Mouse (Mus musculus) embryonic facial prominence, embryonic 10.5 days (tissue): ENCODE measurements around the gene Ddx5. TPM values are rescaled to one million over a fixed set of nuclear protein-coding genes. Genes with fewer than 3 reads are reported as not detected.

Experiments used
- DNase-seq: peaks from one replicate; pipeline ENCODE4 v3.0.0-alpha.2; 2017; ENCODE audit warnings: low spot score
- H3K27ac ChIP-seq: fragments of 300-500 bp; sonication (generic); replicated peaks from 2 replicates; pipeline ENCODE4 v1.5.1; 2016; ENCODE audit warnings: mild to moderate bottlenecking
- H3K27me3 ChIP-seq: fragments of 300-500 bp; sonication (generic); replicated peaks from 2 replicates; pipeline ENCODE4 v1.6.1; 2016; ENCODE audit warnings: low read depth, mild to moderate bottlenecking; ENCODE audit not compliant: poor library complexity, severe bottlenecking
- H3K36me3 ChIP-seq: fragments of 300-500 bp; sonication (generic); replicated peaks from 2 replicates; pipeline ENCODE4 v1.6.1; 2016; ENCODE audit warnings: mild to moderate bottlenecking, moderate library complexity
- H3K4me1 ChIP-seq: fragments of 300-500 bp; sonication (generic); 2 replicates; pipeline ENCODE4 v1.6.1; 2016
- H3K4me3 ChIP-seq: fragments of 300-500 bp; sonication (generic); 2 replicates; pipeline ENCODE4 v1.5.1; 2016; ENCODE audit warnings: mild to moderate bottlenecking, moderate library complexity
- H3K9me3 ChIP-seq: fragments of 300-500 bp; sonication (generic); 2 replicates; pipeline ENCODE4 v1.6.1; 2016; ENCODE audit warnings: mild to moderate bottlenecking
- WGBS: fragments of 180-500 bp; shearing (Covaris S2); methylation state at CpG from one replicate; pipeline ENCODE4 v1.1.7; 2016; 5-methylcytosine and 5-hydroxymethylcytosine counted together
- polyA plus RNA-seq: library from polyadenylated mRNA; unstranded; fragments of >200 nt; fragmentation: Nextera tagmentation; extraction: Ambion mirVana; gene quantifications from 2 replicates; pipeline ENCODE4 v1.2.1, GENCODE M21; 2016

Ddx5 gene
- polyA plus RNA-seq, result 312 and 326 TPM in 2 replicates

GRCm38 (mm10) chr11:106788775-106789459 lies at the start of gene Ddx5, which contains the start of gene Cep95:
Gene Ddx5 (minus strand): TSS chr11:106789185.
Gene Cep95 (plus strand): TSS chr11:106789252.
- peak; percentile 98 for DNase-seq
- Histone ChIP-seq H3K9me3 (no peaks in the 10 kb centered on the region), H3K36me3 (peaks cover 62% of the 10 kb centered on the region), H3K4me3 (peak within 1 kb of the TSS; percentile 80), H3K27me3 (no peaks in the 10 kb centered on the region), H3K27ac (peak within 1 kb of the TSS; percentile 100), H3K4me1 (peaks cover 21% of the 10 kb centered on the region)
- under 1% methylated on average over 58 of the region's 58 CpGs for WGBS

- no peak for DNase-seq
- 96% methylated on average over 7 of the region's 7 CpGs for WGBS
- Histone ChIP-seq H3K4me3 (no peak overlapping the region), H3K27me3 (no peaks in the 10 kb centered on the region), H3K9me3 (no peaks in the 10 kb centered on the region), H3K27ac (no peak overlapping the region), H3K4me1 (no peaks in the 10 kb centered on the region), H3K36me3 (peaks cover 95% of the 10 kb centered on the region)
These were observed 39.1 kb upstream of the Ddx5 start for GRCm38 (mm10) chr11:106828079-106828478.

GRCm38 (mm10) chr11:106824403-106824802 lies 35.4 kb upstream of the Ddx5 start:
- 93% methylated on average over 10 of the region's 10 CpGs for WGBS
- no peaks in the 10 kb centered on the region for H3K27me3 ChIP-seq
- H3K36me3 ChIP-seq, result peaks cover 97% of the 10 kb centered on the region
- DNase-seq, result no peak
- H3K4me3 ChIP-seq, result no peak overlapping the region
- no peak overlapping the region for H3K27ac ChIP-seq
- H3K4me1 ChIP-seq, result no peaks in the 10 kb centered on the region
- H3K9me3 ChIP-seq, result no peaks in the 10 kb centered on the region

GRCm38 (mm10) chr11:106823741-106824140 lies 34.8 kb upstream of the Ddx5 start:
- no peak overlapping the region for H3K4me3 ChIP-seq
- H3K27ac ChIP-seq, result no peak overlapping the region
- H3K4me1 ChIP-seq, result no peaks in the 10 kb centered on the region
- no peak for DNase-seq
- H3K36me3 ChIP-seq, result peaks cover 98% of the 10 kb centered on the region
- no peaks in the 10 kb centered on the region for H3K27me3 ChIP-seq
- WGBS, result 93% methylated on average over 8 of the region's 8 CpGs
- H3K9me3 ChIP-seq, result no peaks in the 10 kb centered on the region

GRCm38 (mm10) chr11:106822911-106823310 lies 33.9 kb upstream of the Ddx5 start:
- Histone ChIP-seq H3K27ac (no peak overlapping the region), H3K36me3 (peaks cover 98% of the 10 kb centered on the region)
- WGBS, result 86% methylated on average over 5 of the region's 5 CpGs

GRCm38 (mm10) chr11:106822491-106822890 lies 33.5 kb upstream of the Ddx5 start:
- 92% methylated on average over 8 of the region's 8 CpGs for WGBS
- Histone ChIP-seq H3K27me3 (no peaks in the 10 kb centered on the region), H3K4me1 (no peaks in the 10 kb centered on the region)

More at GRCm38 (mm10) chr11:106822911-106823310, 33.9 kb upstream of the Ddx5 start:
- Histone ChIP-seq H3K4me1 (no peaks in the 10 kb centered on the region), H3K27me3 (no peaks in the 10 kb centered on the region), H3K4me3 (no peak overlapping the region), H3K9me3 (no peaks in the 10 kb centered on the region)
- no peak for DNase-seq

GRCm38 (mm10) chr11:106821397-106821796 lies 32.4 kb upstream of the Ddx5 start:
- DNase-seq, result no peak
- H3K4me3 ChIP-seq, result no peak overlapping the region
- 85% methylated on average over 6 of the region's 6 CpGs for WGBS
- no peaks in the 10 kb centered on the region for H3K9me3 ChIP-seq
- peaks cover 98% of the 10 kb centered on the region for H3K36me3 ChIP-seq
- no peaks in the 10 kb centered on the region for H3K4me1 ChIP-seq
- H3K27ac ChIP-seq, result no peak overlapping the region
- no peaks in the 10 kb centered on the region for H3K27me3 ChIP-seq

More at GRCm38 (mm10) chr11:106822491-106822890, 33.5 kb upstream of the Ddx5 start:
- DNase-seq, result no peak
- Histone ChIP-seq H3K27ac (no peak overlapping the region), H3K36me3 (peaks cover 98% of the 10 kb centered on the region), H3K4me3 (no peak overlapping the region), H3K9me3 (no peaks in the 10 kb centered on the region)

GRCm38 (mm10) chr11:106820972-106821371 lies 32.0 kb upstream of the Ddx5 start:
- no peaks in the 10 kb centered on the region for H3K9me3 ChIP-seq
- H3K4me3 ChIP-seq, result no peak overlapping the region
- no peaks in the 10 kb centered on the region for H3K4me1 ChIP-seq
- H3K27ac ChIP-seq, result no peak overlapping the region
- peaks cover 98% of the 10 kb centered on the region for H3K36me3 ChIP-seq
- no peaks in the 10 kb centered on the region for H3K27me3 ChIP-seq
- 84% methylated on average over 4 of the region's 4 CpGs for WGBS
- no peak for DNase-seq

GRCm38 (mm10) chr11:106820252-106820651 lies 31.3 kb upstream of the Ddx5 start:
- Histone ChIP-seq H3K9me3 (no peaks in the 10 kb centered on the region), H3K27me3 (no peaks in the 10 kb centered on the region), H3K4me3 (no peak overlapping the region), H3K27ac (no peak overlapping the region), H3K4me1 (peaks cover 4% of the 10 kb centered on the region), H3K36me3 (peaks cover 98% of the 10 kb centered on the region)
- no peak for DNase-seq
- WGBS, result 91% methylated on average over 6 of the region's 6 CpGs

GRCm38 (mm10) chr11:106819595-106819994 lies 30.6 kb upstream of the Ddx5 start:
- WGBS, result 89% methylated on average over 9 of the region's 9 CpGs
- H3K4me3 ChIP-seq, result no peak overlapping the region
- no peak for DNase-seq
- H3K9me3 ChIP-seq, result no peaks in the 10 kb centered on the region
- H3K27ac ChIP-seq, result no peak overlapping the region
- peaks cover 10% of the 10 kb centered on the region for H3K4me1 ChIP-seq
- peaks cover 98% of the 10 kb centered on the region for H3K36me3 ChIP-seq
- no peaks in the 10 kb centered on the region for H3K27me3 ChIP-seq

GRCm38 (mm10) chr11:106818341-106818740 lies 29.4 kb upstream of the Ddx5 start:
- peaks cover 98% of the 10 kb centered on the region for H3K36me3 ChIP-seq
- no peak overlapping the region for H3K4me3 ChIP-seq
- DNase-seq, result no peak
- peaks cover 14% of the 10 kb centered on the region for H3K4me1 ChIP-seq
- 95% methylated on average over 9 of the region's 9 CpGs for WGBS
- no peaks in the 10 kb centered on the region for H3K27me3 ChIP-seq
- H3K9me3 ChIP-seq, result no peaks in the 10 kb centered on the region
- H3K27ac ChIP-seq, result no peak overlapping the region

GRCm38 (mm10) chr11:106817808-106818207 lies 28.8 kb upstream of the Ddx5 start:
- peaks cover 14% of the 10 kb centered on the region for H3K4me1 ChIP-seq
- DNase-seq, result no peak
- peaks cover 98% of the 10 kb centered on the region for H3K36me3 ChIP-seq
- no peak overlapping the region for H3K27ac ChIP-seq
- H3K9me3 ChIP-seq, result no peaks in the 10 kb centered on the region
- 95% methylated on average over 6 of the region's 6 CpGs for WGBS
- no peaks in the 10 kb centered on the region for H3K27me3 ChIP-seq
- no peak overlapping the region for H3K4me3 ChIP-seq

- Histone ChIP-seq H3K4me1 (peaks cover 14% of the 10 kb centered on the region), H3K9me3 (no peaks in the 10 kb centered on the region), H3K36me3 (peaks cover 98% of the 10 kb centered on the region), H3K4me3 (no peak overlapping the region), H3K27ac (no peak overlapping the region), H3K27me3 (no peaks in the 10 kb centered on the region)
- no peak for DNase-seq
- WGBS, result 92% methylated on average over 3 of the region's 3 CpGs
These were observed 28.2 kb upstream of the Ddx5 start for GRCm38 (mm10) chr11:106817156-106817555.
